Mouse (Mus musculus) hindbrain, embryonic 11.5 days (tissue): ENCODE results near the gene Hao2. TPM values are rescaled to one million over a fixed set of nuclear protein-coding genes. Genes with fewer than 3 reads are reported as not detected.

Source experiments
- ATAC-seq: fragments of 200-750 bp; cut with Nextera tagmentation; 2 replicates; pipeline ENCODE4 v1.8.0; 2017; ENCODE audit warnings: mild to moderate bottlenecking, moderate TSS enrichment, moderate library complexity; ENCODE audit not compliant: low FRiP score
- DNase-seq: peaks from one replicate; pipeline ENCODE4 v3.0.0-alpha.2; 2015; ENCODE audit warnings: low spot score
- H3K27ac ChIP-seq: fragments of 300-500 bp; sonication (generic); 2 replicates; pipeline ENCODE4 v1.5.1; 2014; ENCODE audit warnings: mild to moderate bottlenecking, low read depth, low read length
- H3K27me3 ChIP-seq: fragments of 300-500 bp; sonication (generic); 2 replicates; pipeline ENCODE4 v1.6.1; 2014; ENCODE audit warnings: mild to moderate bottlenecking, low read length, moderate library complexity, mixed read lengths; ENCODE audit not compliant: control insufficient read depth, insufficient read depth
- H3K36me3 ChIP-seq: fragments of 300-500 bp; sonication (generic); 2 replicates; pipeline ENCODE4 v1.6.1; 2014; ENCODE audit warnings: mild to moderate bottlenecking, low read length, moderate library complexity, mixed read lengths; ENCODE audit not compliant: control insufficient read depth, insufficient read depth
- H3K4me1 ChIP-seq: fragments of 300-500 bp; sonication (generic); replicated peaks from 2 replicates; pipeline ENCODE4 v1.6.1; 2014; ENCODE audit warnings: low read length, mixed read lengths; ENCODE audit not compliant: control insufficient read depth, insufficient read depth
- H3K4me2 ChIP-seq: fragments of 300-500 bp; sonication (generic); replicated peaks from 2 replicates; pipeline ENCODE4 v1.6.1; 2014; ENCODE audit warnings: mild to moderate bottlenecking, low read depth, low read length
- H3K4me3 ChIP-seq: fragments of 300-500 bp; sonication (generic); 2 replicates; pipeline ENCODE4 v1.5.1; 2014; ENCODE audit warnings: low read depth, low read length
- H3K9ac ChIP-seq: fragments of 300-500 bp; sonication (generic); 2 replicates; pipeline ENCODE4 v1.6.1; 2014; ENCODE audit warnings: low read depth, low read length
- H3K9me3 ChIP-seq: fragments of 300-500 bp; sonication (generic); 2 replicates; pipeline ENCODE4 v1.6.1; 2016; ENCODE audit warnings: low read length; ENCODE audit not compliant: control insufficient read depth
- WGBS: fragments of 180-500 bp; shearing (Covaris S2); extraction: QIAGEN DNeasy Blood & Tissue Kit; methylation state at CpG from one replicate; pipeline ENCODE4 v1.1.7; 2014; 5-methylcytosine and 5-hydroxymethylcytosine counted together
- polyA plus RNA-seq: library from polyadenylated mRNA; unstranded; fragments of >200 nt; fragmentation: Nextera tagmentation; extraction: Ambion mirVana; gene quantifications from 2 replicates; pipeline ENCODE4 v1.2.1, GENCODE M21; 2014

Gene Hao2
- polyA plus RNA-seq, 1 experiment from 2014 or later, result not detected

GRCm38 (mm10) chr3:98920417-98920816, 27.4 kb upstream of the Hao2 start:
- Histone ChIP-seq H3K27me3 (no peaks in the 10 kb centered on the region), H3K4me2 (no peak overlapping the region), H3K36me3 (no peaks in the 10 kb centered on the region), H3K4me3 (no peak overlapping the region), H3K9ac (no peak overlapping the region), H3K9me3 (no peaks in the 10 kb centered on the region), H3K4me1 (no peaks in the 10 kb centered on the region), H3K27ac (no peak overlapping the region)
- ATAC-seq (no peak), DNase-seq (no peak)
- 82% methylated on average over 3 of the region's 3 CpGs for WGBS

- no peaks in the 10 kb centered on the region for H3K36me3 ChIP-seq
- no peaks in the 10 kb centered on the region for H3K9me3 ChIP-seq
- DNase-seq (no peak), ATAC-seq (no peak)
- H3K9ac ChIP-seq, result no peak overlapping the region
- no peak overlapping the region for H3K4me3 ChIP-seq
- H3K4me2 ChIP-seq, result no peak overlapping the region
- no peaks in the 10 kb centered on the region for H3K27me3 ChIP-seq
- no peak overlapping the region for H3K27ac ChIP-seq
- no peaks in the 10 kb centered on the region for H3K4me1 ChIP-seq
- 71% methylated on average over 1 of the region's 1 CpGs for WGBS
These were observed 24.2 kb upstream of the Hao2 start for GRCm38 (mm10) chr3:98917260-98917659.

GRCm38 (mm10) chr3:98916856-98917255, 23.8 kb upstream of the Hao2 start:
- Histone ChIP-seq H3K36me3 (no peaks in the 10 kb centered on the region), H3K27ac (no peak overlapping the region), H3K9me3 (no peaks in the 10 kb centered on the region), H3K27me3 (no peaks in the 10 kb centered on the region), H3K4me1 (no peaks in the 10 kb centered on the region), H3K9ac (no peak overlapping the region), H3K4me2 (no peak overlapping the region), H3K4me3 (no peak overlapping the region)
- WGBS, result 84% methylated on average over 2 of the region's 2 CpGs
- no peak for ATAC-seq
- DNase-seq, result no peak

GRCm38 (mm10) chr3:98915659-98916058, 22.6 kb upstream of the Hao2 start:
- H3K36me3 ChIP-seq, result no peaks in the 10 kb centered on the region
- no peak overlapping the region for H3K9ac ChIP-seq
- WGBS, result 10% methylated on average over 4 of the region's 4 CpGs
- H3K27me3 ChIP-seq, result no peaks in the 10 kb centered on the region
- no peak overlapping the region for H3K27ac ChIP-seq
- H3K9me3 ChIP-seq, result no peaks in the 10 kb centered on the region
- H3K4me3 ChIP-seq, result no peak overlapping the region
- ATAC-seq, result no peak
- no peaks in the 10 kb centered on the region for H3K4me1 ChIP-seq
- no peak overlapping the region for H3K4me2 ChIP-seq
- peak; percentile 82 for DNase-seq

- ATAC-seq, result no peak
- H3K4me3 ChIP-seq, result no peak overlapping the region
- H3K4me1 ChIP-seq, result no peaks in the 10 kb centered on the region
- no peak overlapping the region for H3K27ac ChIP-seq
- no peaks in the 10 kb centered on the region for H3K27me3 ChIP-seq
- DNase-seq, result no peak
- 75% methylated on average over 6 of the region's 6 CpGs for WGBS
- no peak overlapping the region for H3K9ac ChIP-seq
- H3K4me2 ChIP-seq, result no peak overlapping the region
- no peaks in the 10 kb centered on the region for H3K36me3 ChIP-seq
- H3K9me3 ChIP-seq, result no peaks in the 10 kb centered on the region
These were observed 20.6 kb upstream of the Hao2 start for GRCm38 (mm10) chr3:98913591-98913990.

GRCm38 (mm10) chr3:98897606-98898005, 4.6 kb upstream of the Hao2 start:
- Histone ChIP-seq H3K9me3 (no peaks in the 10 kb centered on the region), H3K4me1 (no peaks in the 10 kb centered on the region), H3K4me2 (no peak overlapping the region), H3K27ac (no peak overlapping the region), H3K4me3 (no peak overlapping the region), H3K9ac (no peak overlapping the region), H3K36me3 (no peaks in the 10 kb centered on the region), H3K27me3 (no peaks in the 10 kb centered on the region)
- WGBS, result 93% methylated on average over 2 of the region's 2 CpGs
- DNase-seq (no peak), ATAC-seq (no peak)

GRCm38 (mm10) chr3:98895071-98895601, 2.1 kb upstream of the Hao2 start:
- H3K4me3 ChIP-seq, result no peak overlapping the region
- H3K36me3 ChIP-seq, result no peaks in the 10 kb centered on the region
- WGBS, result 47% methylated on average over 10 of the region's 10 CpGs
- no peaks in the 10 kb centered on the region for H3K9me3 ChIP-seq
- ATAC-seq (no peak), DNase-seq (peak; percentile 49)
- no peaks in the 10 kb centered on the region for H3K27me3 ChIP-seq
- no peak overlapping the region for H3K4me2 ChIP-seq
- H3K9ac ChIP-seq, result no peak overlapping the region
- no peak overlapping the region for H3K27ac ChIP-seq
- no peaks in the 10 kb centered on the region for H3K4me1 ChIP-seq

- Histone ChIP-seq H3K9me3 (no peaks in the 10 kb centered on the region), H3K4me2 (no peak overlapping the region), H3K27me3 (no peaks in the 10 kb centered on the region), H3K4me3 (no peak overlapping the region), H3K9ac (no peak overlapping the region), H3K27ac (no peak overlapping the region), H3K36me3 (no peaks in the 10 kb centered on the region), H3K4me1 (no peaks in the 10 kb centered on the region)
- no peak for DNase-seq
- 84% methylated on average over 4 of the region's 4 CpGs for WGBS
- no peak for ATAC-seq
These were observed 2.6 kb downstream of the Hao2 start for GRCm38 (mm10) chr3:98890430-98890829.

GRCm38 (mm10) chr3:98888206-98888605, 4.8 kb downstream of the Hao2 start:
- H3K4me1 ChIP-seq, result no peaks in the 10 kb centered on the region
- 77% methylated on average over 2 of the region's 2 CpGs for WGBS
- H3K27me3 ChIP-seq, result no peaks in the 10 kb centered on the region
- H3K36me3 ChIP-seq, result no peaks in the 10 kb centered on the region
- no peak overlapping the region for H3K4me2 ChIP-seq
- no peak overlapping the region for H3K9ac ChIP-seq
- H3K9me3 ChIP-seq, result no peaks in the 10 kb centered on the region
- no peak overlapping the region for H3K27ac ChIP-seq
- DNase-seq (no peak), ATAC-seq (no peak)
- no peak overlapping the region for H3K4me3 ChIP-seq
